Mouse (Mus musculus) frontal cortex, postnatal 10 days (tissue): ENCODE data around the gene Gda.

Source experiments
- DNase-seq, 2 experiments: peaks; one replicate each; pipeline ENCODE4 v3.0.0; 2022; ENCODE audit warnings: low spot score in 2 of 2, mixed read lengths in 1 of 2

The Gda gene

GRCm38 (mm10) chr19:21473345-21473744 lies at the start of gene Gda:
Gene Gda, minus strand, starts transcription at chr19:21473445.
- no peak for DNase-seq

GRCm38 (mm10) chr19:21520280-21520679 lies 47.0 kb upstream of the Gda start:
- no peak for DNase-seq

- DNase-seq, result no peak
Observed at GRCm38 (mm10) chr19:21510116-21510515, 36.9 kb upstream of the Gda start.

- no peak for DNase-seq
Observed at GRCm38 (mm10) chr19:21507561-21508232, 34.5 kb upstream of the Gda start.

- DNase-seq, result no peak
Observed at GRCm38 (mm10) chr19:21507133-21507532, 33.9 kb upstream of the Gda start.

GRCm38 (mm10) chr19:21504716-21505115 lies 31.5 kb upstream of the Gda start:
- DNase-seq, result no peak

- no peak for DNase-seq
Observed at GRCm38 (mm10) chr19:21499394-21499983, 26.2 kb upstream of the Gda start.

GRCm38 (mm10) chr19:21495817-21496216 lies 22.6 kb upstream of the Gda start:
- no peak for DNase-seq

DNA sequence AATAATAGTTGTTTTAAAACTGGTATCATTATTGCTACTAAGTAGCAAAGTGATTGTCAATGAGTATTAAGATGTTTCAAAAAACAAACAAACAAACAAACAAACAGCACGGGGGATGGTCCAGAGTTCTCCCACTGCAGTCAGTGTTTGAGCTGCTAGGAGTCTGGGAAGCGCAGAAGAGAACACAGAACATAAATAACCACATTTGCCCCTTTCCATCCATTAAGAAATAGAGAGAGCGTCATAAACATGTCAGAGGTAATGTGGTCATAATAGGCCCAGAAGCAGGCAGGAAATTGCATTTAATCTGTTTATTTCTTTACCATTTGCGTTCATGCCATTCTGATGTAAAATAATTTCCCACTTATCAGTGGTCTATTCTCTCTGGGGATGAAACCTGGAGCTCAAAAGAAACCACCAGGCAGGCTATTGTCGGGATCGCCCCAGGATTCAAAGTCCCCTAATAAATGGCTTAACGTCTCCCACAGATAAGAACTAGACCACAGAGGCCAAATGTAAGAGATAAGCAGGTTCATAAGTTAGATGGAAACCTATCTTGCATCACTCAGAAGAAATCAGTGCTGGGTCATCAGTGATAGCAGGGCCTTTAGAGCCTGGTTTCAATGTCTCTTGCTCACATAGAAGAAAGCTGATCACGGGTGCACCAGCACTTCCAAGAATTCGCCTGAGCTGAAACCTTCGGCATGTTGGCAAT lies 20.7 kb upstream of the Gda start:
- no peak for DNase-seq

DNA sequence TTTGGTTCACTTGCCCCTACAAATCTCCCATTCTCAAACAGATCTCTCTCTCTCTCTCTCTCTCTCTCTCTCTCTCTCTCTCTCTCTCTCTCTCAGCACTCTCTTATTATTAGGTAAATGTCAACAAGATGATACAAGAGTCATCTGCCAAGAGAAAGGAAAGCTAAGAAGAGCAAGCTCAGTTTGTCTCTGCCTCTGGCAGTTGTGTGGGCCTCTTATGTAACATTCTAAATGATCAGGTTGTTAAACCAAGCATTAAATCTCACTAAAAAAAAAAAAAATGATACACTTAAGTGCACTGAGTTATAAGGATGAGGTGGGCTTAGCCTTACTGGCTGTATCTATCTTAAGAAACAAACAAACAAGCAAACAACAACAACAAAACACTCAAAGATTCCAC lies 18.1 kb upstream of the Gda start:
- DNase-seq, result no peak

GRCm38 (mm10) chr19:21487124-21487944 lies 14.1 kb upstream of the Gda start:
- DNase-seq, result no peak

GRCm38 (mm10) chr19:21482096-21482495 lies 8.9 kb upstream of the Gda start:
- DNase-seq, result no peak

GRCm38 (mm10) chr19:21481031-21481430 lies 7.8 kb upstream of the Gda start:
- DNase-seq, result no peak

- DNase-seq, result no peak
Observed at GRCm38 (mm10) chr19:21480053-21480419, 6.8 kb upstream of the Gda start.

- DNase-seq, result peak; percentile 21 to 25
Observed at GRCm38 (mm10) chr19:21479183-21480052, 6.2 kb upstream of the Gda start.

DNA sequence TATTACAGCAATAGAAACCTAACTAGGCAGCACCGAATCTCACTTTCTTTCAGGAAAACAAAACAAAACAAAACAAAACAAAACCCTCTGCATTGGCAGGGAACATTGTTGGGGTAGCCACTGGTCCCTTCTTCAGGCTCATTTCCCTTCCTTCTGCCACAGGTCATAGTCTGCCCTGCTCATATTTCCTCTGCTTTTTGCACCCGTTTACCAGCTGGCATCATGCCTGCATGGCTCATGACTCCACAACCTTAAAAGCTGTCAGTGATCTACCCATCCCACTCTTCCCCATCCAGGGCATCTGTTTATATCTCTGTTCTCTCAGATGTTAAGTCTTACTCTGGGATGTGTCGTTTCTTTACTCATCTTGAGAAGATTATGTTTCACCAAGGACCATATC lies 5.3 kb upstream of the Gda start:
- no peak for DNase-seq

DNA sequence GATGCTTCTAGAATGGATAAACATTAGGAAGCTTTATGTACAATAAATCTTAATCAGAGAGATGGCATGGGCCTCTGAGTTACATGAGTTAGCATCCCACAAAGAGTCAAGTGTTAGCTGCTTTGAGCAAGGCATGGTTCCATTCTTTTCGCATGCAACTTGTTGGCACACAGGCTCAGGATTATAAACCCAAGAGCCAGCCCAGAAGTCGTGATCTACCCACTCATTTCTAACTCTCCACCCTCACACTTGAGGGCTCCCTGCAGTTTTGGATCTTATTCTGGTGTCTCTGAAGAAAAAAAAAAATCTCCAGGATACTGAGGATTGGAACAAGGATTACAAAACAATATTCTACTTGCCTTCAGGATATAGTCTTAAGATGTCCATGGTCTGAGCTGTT lies 4.5 kb upstream of the Gda start:
- no peak for DNase-seq

GRCm38 (mm10) chr19:21476782-21477181 lies 3.5 kb upstream of the Gda start:
- no peak for DNase-seq

- DNase-seq, result peak; percentile 72 to 80
Observed at GRCm38 (mm10) chr19:21472121-21472780, 994 bp downstream of the Gda start.

GRCm38 (mm10) chr19:21461221-21461960 lies 11.9 kb downstream of the Gda start:
- no peak for DNase-seq
